Mouse (Mus musculus) c-Kit-positive CD71-negative TER-119-negative erythroid progenitor cells, embryonic 14.5 days (primary cell): ENCODE data around the gene Arap1.
A peak's percentile ranks its signal among the peaks of the same experiment; 100 is the strongest.

Source experiments
- DNase-seq: peaks from one replicate; pipeline ENCODE4 v3.0.0-alpha.2; 2013; ENCODE audit warnings: low read depth

The Arap1 gene

GRCm38 (mm10) chr7:101449855-101450254 is 102.0 kb downstream of the Arap1 start:
- no peak for DNase-seq

- peak; percentile 68 for DNase-seq
Observed at GRCm38 (mm10) chr7:101450422-101451401, 102.8 kb downstream of the Arap1 start.

DNA sequence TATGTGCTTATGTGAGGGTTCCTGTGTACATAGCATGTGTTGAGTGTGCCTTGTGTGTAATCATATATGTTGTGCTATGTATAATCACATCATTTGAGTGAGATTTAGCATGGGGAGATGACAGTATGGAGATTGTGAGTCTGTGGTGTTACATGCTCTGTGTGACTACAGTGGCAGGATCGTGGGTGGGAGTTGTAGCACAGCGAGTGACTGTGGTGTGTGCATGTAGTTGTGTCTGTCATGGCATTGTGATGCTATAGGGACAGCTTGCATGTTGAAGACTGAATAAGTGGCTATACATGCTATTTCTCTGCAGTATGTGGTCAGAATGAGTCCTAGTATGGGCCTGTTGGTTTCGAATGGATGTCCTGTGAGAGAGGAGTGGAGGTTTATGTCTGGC is 104.8 kb downstream of the Arap1 start:
- no peak for DNase-seq

DNA sequence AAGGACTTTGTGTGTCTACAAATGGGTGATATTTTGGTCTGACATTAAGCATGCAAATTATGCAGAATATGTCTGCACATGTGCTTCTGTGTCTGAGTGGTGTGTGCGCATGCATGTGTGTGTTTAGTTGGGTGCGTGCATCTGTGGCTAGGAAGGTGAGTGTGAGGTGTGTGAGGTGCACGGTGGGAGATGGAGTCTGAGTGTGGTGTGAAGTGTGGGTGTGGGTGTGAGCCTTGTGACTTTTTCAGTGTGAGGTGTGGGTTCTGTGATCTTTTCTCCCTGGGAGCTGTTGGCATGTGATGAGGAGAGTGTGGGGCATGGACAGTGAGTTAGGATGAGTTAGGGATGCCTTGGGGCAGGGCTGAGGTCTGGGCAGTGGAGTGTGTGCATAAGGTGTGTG is 105.4 kb downstream of the Arap1 start:
- DNase-seq: no peak

DNA sequence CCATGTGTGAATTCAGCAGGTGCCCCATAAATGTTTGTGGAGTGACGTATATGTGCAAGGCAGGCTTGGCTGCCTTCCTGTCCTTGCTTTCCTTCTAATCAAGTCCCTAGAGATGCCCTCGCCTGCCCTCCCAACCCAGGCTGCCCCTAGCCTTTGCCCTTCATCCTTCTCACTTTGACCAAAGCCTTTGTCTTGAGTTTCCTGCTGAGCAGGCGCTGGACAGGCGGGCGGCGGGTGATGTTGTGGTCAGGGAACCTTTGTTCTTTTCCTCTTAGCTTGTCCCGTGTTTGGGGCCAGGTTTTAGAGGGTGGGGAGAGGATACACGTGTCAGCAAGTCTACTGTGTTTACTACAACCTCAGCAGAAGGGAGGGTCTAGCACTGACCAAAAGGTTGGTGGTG is 105.9 kb downstream of the Arap1 start:
- DNase-seq: no peak

DNA sequence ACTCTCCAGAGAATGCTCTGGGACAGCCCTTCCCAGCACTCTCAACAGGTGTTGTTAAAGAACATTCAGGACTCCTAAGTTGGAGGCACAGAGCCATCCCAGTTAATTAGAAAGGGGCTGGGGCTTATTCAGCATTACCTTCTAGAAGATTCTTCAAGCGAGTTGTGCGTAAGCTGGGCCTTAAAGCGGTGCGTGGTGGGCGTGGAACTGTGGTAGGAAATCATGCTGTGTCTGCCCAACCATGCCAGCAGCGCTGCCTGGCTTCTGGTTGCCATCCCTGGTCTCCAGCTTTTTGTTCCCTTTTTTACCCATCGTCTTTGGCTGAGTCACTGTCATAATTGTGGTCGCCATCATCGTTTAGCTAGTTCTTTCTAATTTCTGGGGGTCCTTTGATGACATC is 106.6 kb downstream of the Arap1 start:
- no peak for DNase-seq

DNA sequence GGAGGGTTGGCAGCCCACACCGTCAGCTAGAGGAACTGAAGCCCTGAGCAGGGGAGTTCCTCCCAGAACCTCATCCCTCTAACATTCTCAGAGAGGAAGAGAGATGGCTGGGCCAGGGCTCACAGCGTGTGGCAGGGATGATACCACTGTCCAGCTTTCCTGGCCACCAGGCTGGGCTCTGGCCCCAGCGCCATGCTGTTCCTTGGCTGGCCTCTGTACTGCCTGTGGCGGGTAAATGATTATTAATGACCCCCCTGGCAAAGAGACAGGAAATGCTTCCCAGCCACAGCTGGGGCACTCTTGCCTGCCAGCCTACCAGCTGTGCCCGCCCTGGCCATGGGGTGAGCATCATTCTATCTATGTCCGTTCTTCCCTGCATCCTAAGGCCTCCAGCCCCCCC is 107.3 kb downstream of the Arap1 start:
- no peak for DNase-seq

DNA sequence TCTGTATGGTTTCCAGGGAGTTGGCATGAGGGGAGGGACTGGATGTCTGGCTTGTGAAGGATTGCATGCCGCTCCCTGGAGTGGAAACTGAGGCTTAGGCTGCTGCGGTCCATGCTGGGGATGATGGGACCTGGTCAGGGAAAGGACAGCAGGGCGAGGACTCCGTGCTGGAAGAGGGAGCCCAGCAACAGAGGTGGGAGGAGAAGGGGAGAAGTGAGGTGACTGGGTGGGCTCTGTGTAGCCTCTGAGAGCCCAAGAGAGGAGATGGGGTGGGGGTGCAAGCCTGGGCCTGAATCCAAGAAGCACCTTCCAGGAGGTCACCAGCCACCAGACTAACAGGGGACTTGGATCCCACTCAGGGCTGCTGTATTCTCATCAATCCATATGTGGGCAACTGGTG is 108.5 kb downstream of the Arap1 start:
- DNase-seq: no peak

GRCm38 (mm10) chr7:101456789-101457188 is 108.9 kb downstream of the Arap1 start:
- DNase-seq: no peak

- no peak for DNase-seq
Observed at GRCm38 (mm10) chr7:101457283-101457682, 109.4 kb downstream of the Arap1 start.

DNA sequence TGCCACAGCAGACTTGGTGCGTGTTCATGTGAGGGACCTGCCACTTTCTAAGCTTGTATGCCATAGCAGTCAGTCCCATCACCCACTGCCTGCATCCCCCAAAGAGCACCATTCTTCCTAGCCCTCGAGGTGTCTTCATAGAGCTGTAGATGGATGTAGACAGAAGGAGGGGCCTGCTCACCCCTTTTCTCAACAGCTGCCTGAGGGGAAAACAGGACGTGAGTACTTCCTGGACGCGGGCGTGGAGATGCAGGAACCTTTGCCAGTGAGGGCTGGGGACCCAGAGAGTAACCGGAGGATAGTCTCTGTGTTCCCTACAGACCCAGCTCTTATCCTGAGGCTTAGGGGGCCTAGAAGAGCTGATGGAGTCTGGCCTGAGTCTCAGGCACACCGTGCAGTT is 109.9 kb downstream of the Arap1 start:
- DNase-seq: no peak

DNA sequence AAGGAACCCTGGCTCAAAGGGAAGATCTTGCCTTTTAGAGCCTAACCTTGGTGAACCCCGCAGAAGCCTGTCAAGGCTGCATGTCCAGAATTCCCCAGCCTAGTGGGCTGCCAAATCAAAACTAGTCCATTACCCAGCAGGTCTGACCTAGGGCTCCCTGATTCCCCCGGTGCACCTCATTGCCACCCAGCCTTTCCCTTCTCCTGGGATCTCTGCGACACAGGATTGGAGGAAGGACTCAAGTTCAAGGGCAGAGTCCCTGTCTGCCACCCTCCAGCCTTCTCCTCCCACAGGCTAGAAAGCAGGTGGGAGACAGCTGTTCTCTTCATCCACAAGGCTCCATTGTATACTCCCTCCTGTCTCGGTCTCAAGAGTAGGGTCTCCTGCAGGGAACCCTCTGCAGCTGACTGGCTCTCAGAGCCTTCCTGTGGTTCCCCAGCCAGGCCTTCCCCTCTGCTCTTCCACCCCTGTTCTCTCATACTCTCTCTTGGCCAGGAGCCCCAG is 110.5 kb downstream of the Arap1 start:
- no peak for DNase-seq

DNA sequence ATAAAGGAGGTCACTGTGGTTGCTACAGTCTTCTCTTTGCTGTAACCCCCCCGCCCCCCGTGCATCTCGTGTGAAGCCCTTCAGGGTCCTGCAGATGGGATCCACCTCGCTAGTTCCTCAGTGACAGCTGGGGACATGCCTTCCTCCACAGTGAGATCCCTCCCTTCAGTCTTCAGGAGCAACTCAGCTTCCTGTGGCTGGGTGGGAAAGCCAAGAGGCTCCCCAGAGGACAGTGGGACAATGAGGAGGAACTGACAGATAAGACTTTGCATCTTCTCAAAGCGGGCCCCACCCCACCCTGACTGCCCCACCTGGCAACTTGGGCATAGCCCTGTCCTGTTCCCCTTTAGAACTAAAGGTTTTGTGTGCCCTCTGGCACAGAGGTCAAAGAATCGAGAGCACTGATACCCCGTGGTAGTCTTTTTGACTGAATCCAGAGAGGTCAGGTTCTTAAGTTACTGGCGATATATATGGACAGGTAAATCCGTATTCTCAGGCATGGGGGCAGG is 111.5 kb downstream of the Arap1 start:
- DNase-seq: no peak

DNA sequence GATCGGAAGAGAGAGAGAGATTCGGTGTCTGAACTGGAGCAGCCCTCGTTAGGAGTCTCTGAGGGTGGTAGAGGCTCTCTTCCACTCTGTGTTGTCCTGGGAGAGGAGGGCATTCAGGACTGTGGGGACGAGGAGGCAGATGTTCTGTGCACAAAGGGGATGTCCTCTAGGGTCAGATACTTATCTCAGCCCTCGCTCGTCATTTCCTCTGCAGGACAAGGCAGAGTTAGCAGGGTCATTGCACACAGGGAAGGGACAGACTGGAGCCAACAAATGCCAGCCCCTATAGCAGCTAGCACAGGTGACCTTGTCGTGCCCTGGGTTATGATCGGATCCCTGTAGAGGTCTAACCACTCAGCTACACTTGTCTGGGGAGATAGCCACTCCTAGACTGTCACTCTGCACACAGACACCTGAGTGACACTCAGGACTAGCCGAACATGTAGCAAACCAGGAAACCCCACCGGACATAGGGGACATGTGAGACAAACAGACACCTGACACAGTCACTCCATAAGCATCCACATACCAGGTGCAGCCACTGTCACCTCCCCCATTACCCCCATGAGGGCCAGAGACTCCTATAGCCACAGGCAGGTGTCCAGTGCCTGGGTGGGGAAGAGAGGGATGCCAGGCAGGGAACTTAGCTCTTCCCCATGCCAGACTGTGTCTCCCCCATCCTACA is 112.2 kb downstream of the Arap1 start:
- no peak for DNase-seq

DNA sequence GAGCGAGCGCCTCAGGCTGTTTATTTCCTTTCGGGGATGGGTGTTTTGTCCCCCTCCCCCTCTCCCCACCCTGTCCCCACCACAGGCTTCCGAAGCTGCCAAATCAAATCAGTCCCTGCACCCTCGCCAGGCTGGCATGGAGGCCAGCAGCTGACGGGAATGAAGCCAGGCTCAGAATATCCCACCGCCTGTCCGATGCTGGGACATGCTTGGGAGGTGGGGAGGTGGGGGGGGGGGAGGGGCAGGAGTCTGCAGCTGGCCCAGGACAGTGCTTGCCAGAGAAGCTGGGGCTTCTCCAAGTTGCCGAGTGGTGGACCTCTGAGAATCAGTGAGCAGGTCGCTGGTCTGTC is 112.7 kb downstream of the Arap1 start:
- DNase-seq: no peak

GRCm38 (mm10) chr7:101461571-101461970 is 113.7 kb downstream of the Arap1 start:
- no peak for DNase-seq
